Mouse (Mus musculus) A20 (cell line): ENCODE measurements around the gene Hs3st1.

Experiments
- DNase-seq: peaks from one replicate; pipeline ENCODE4 v3.0.0-alpha.2; 2011; ENCODE audit warnings: low read depth, low spot score

The Hs3st1 gene

GRCm38 (mm10) chr5:39643260-39643923 lies 111.9 kb downstream of the Hs3st1 start:
- no peak for DNase-seq

- DNase-seq, result no peak
These were observed 113.0 kb downstream of the Hs3st1 start for GRCm38 (mm10) chr5:39642222-39642770.

- no peak for DNase-seq
These were observed 115.7 kb downstream of the Hs3st1 start for GRCm38 (mm10) chr5:39639438-39640177.

- DNase-seq, result no peak
These were observed 116.3 kb downstream of the Hs3st1 start for GRCm38 (mm10) chr5:39638926-39639325.

GRCm38 (mm10) chr5:39637874-39638273 lies 117.4 kb downstream of the Hs3st1 start:
- no peak for DNase-seq

- no peak for DNase-seq
These were observed 119.2 kb downstream of the Hs3st1 start for GRCm38 (mm10) chr5:39636090-39636489.

GRCm38 (mm10) chr5:39634300-39635047 lies 120.8 kb downstream of the Hs3st1 start:
- DNase-seq, result no peak

GRCm38 (mm10) chr5:39633206-39633605 lies 122.1 kb downstream of the Hs3st1 start:
- no peak for DNase-seq

- no peak for DNase-seq
These were observed 124.4 kb downstream of the Hs3st1 start for GRCm38 (mm10) chr5:39630841-39631240.

GRCm38 (mm10) chr5:39625037-39625473 lies 130.2 kb downstream of the Hs3st1 start:
- DNase-seq, result no peak

GRCm38 (mm10) chr5:39624218-39624590 lies 131.1 kb downstream of the Hs3st1 start:
- DNase-seq, result no peak

- no peak for DNase-seq
These were observed 131.7 kb downstream of the Hs3st1 start for GRCm38 (mm10) chr5:39623304-39624217.

- DNase-seq, result no peak
These were observed 134.9 kb downstream of the Hs3st1 start for GRCm38 (mm10) chr5:39620206-39620866.

- DNase-seq, result no peak
These were observed 137.8 kb downstream of the Hs3st1 start for GRCm38 (mm10) chr5:39617354-39617977.

- DNase-seq, result no peak
These were observed 140.1 kb downstream of the Hs3st1 start for GRCm38 (mm10) chr5:39615202-39615601.

- DNase-seq, result no peak
These were observed 141.7 kb downstream of the Hs3st1 start for GRCm38 (mm10) chr5:39613534-39613933.

GRCm38 (mm10) chr5:39612240-39612639 lies 143.0 kb downstream of the Hs3st1 start:
- DNase-seq, result no peak

GRCm38 (mm10) chr5:39608260-39608659 lies 147.0 kb downstream of the Hs3st1 start:
- no peak for DNase-seq

- DNase-seq, result no peak
These were observed 160.5 kb downstream of the Hs3st1 start for GRCm38 (mm10) chr5:39594737-39595136.
